Mouse (Mus musculus) heart, embryonic 14.5 days (tissue): ENCODE results near the gene Aph1b. TPM values are rescaled to one million over a fixed set of nuclear protein-coding genes. Genes with fewer than 3 reads are reported as not detected.
"Not testable (repeated sequence)": the region's sequence is repeated elsewhere in the genome, so short reads cannot be mapped to it uniquely, and the experiment has no call there.

ENCODE experiments used
- ATAC-seq: fragments of 200-750 bp; cut with Nextera tagmentation; 2 replicates; pipeline ENCODE4 v1.8.0; 2017; ENCODE audit warnings: low read depth, moderate TSS enrichment; ENCODE audit not compliant: insufficient number of reproducible peaks, insufficient read depth, low FRiP score
- H3K27ac ChIP-seq, 2 experiments: fragments of 200-500 bp in 1 of 2; fragments of 300-500 bp in 1 of 2; sonication (generic) in 1 of 2; replicated peaks in 1 of 2; 2 replicates each; pipeline ENCODE4 v1.5.1; 2012 to 2014; ENCODE audit warnings: low read depth in 2 of 2, low read length in 2 of 2, control low read depth in 1 of 2, mild to moderate bottlenecking in 1 of 2, mixed read lengths in 1 of 2; ENCODE audit not compliant: control insufficient read depth in 1 of 2, insufficient read depth in 1 of 2
- H3K27me3 ChIP-seq: fragments of 300-500 bp; sonication (generic); 2 replicates; pipeline ENCODE4 v1.6.1; 2014; ENCODE audit warnings: mild to moderate bottlenecking, low read length, control low read depth; ENCODE audit not compliant: control insufficient read depth, insufficient read depth
- H3K36me3 ChIP-seq: fragments of 300-500 bp; sonication (generic); 2 replicates; pipeline ENCODE4 v1.6.1; 2014; ENCODE audit warnings: mild to moderate bottlenecking, control low read depth, low read length, mixed read lengths; ENCODE audit not compliant: control insufficient read depth, insufficient read depth
- H3K4me1 ChIP-seq, 2 experiments: fragments of 200-500 bp in 1 of 2; fragments of 300-500 bp in 1 of 2; sonication (generic) in 1 of 2; 2 replicates each; pipeline ENCODE4 v1.6.1; 2012 to 2014; ENCODE audit warnings: low read length in 2 of 2, control low read depth in 1 of 2, mixed read lengths in 1 of 2; ENCODE audit not compliant: control insufficient read depth in 2 of 2, insufficient read depth in 2 of 2
- H3K4me2 ChIP-seq: fragments of 300-500 bp; sonication (generic); 2 replicates; pipeline ENCODE4 v1.6.1; 2014; ENCODE audit warnings: mild to moderate bottlenecking, low read length
- H3K4me3 ChIP-seq, 2 experiments: fragments of 200-500 bp in 1 of 2; fragments of 300-500 bp in 1 of 2; sonication (generic) in 1 of 2; 2 replicates each; pipeline ENCODE4 v1.5.1; 2012 to 2014; ENCODE audit warnings: low read length in 2 of 2, mild to moderate bottlenecking in 2 of 2, control low read depth in 1 of 2, low read depth in 1 of 2, moderate library complexity in 1 of 2; ENCODE audit not compliant: control insufficient read depth in 1 of 2, insufficient read depth in 1 of 2
- H3K9ac ChIP-seq: fragments of 300-500 bp; sonication (generic); 2 replicates; pipeline ENCODE4 v1.6.1; 2014; ENCODE audit warnings: mild to moderate bottlenecking, low read length
- H3K9me3 ChIP-seq: fragments of 300-500 bp; sonication (generic); 2 replicates; pipeline ENCODE4 v1.6.1; 2016; ENCODE audit warnings: low read length, control low read depth; ENCODE audit not compliant: control insufficient read depth
- WGBS: fragments of 180-500 bp; shearing (Covaris S2); extraction: QIAGEN DNeasy Blood & Tissue Kit; methylation state at CpG from one replicate; pipeline ENCODE4 v1.1.7; 2014; 5-methylcytosine and 5-hydroxymethylcytosine counted together
- polyA plus RNA-seq: library from polyadenylated mRNA; unstranded; fragments of >200 nt; fragmentation: Nextera tagmentation; extraction: Ambion mirVana; gene quantifications from 2 replicates; pipeline ENCODE4 v1.2.1, GENCODE M21; 2014

Gene Aph1b
- polyA plus RNA-seq, 1 experiment from 2014 or later = 11.0 TPM

DNA sequence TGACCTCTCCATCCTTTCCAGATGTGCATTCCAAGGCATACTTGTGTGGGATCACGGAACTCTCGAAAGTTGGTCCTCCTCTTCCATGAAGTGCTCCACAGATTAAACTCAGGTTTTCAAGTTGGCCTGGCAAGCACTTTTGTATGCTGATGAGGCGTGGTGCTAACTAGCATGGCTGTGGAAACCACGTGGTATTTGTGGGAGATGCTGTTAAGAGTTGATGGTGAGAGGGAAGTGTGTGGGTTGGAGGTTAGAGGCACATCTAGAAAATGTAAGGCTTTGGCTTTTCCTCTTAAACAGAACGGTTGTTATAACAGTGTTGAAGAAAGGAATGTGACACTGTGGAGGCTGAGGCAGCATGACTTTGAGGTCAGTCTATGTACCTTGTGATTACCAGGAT is 25.7 kb upstream of the Aph1b start:
- Histone ChIP-seq H3K9ac (no peak overlapping the region), H3K4me3 (no peak overlapping the region), H3K27me3 (no peaks in the 10 kb centered on the region), H3K27ac (no peak overlapping the region), H3K9me3 (no peaks in the 10 kb centered on the region), H3K4me2 (no peak overlapping the region), H3K4me1 (no peaks in the 10 kb centered on the region; a peak in 1 of 4 replicates), H3K36me3 (no peaks in the 10 kb centered on the region)
- no peak for ATAC-seq
- 76% methylated on average over 5 of the region's 5 CpGs for WGBS

DNA sequence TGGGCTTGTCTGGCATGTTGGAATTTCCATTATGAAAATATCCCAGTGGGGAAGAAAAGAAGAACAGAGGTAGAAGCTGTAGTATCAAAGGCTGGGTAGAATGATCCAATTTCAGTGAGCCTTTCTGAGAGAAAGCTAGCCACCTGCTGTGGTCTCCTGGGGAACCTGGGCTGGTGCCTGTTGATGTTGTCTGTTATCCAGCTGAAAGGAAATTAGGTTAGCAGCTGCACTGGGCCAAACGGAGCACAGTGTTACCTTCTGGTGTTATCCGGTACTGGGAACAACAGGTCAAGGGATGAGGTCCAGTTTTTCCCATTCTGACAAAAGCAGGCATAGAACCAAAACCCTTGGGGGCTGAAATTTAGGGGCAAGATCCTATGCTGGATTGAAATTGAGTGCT is 18.1 kb upstream of the Aph1b start:
- Histone ChIP-seq H3K4me3 (no peak overlapping the region), H3K4me2 (no peak overlapping the region), H3K27ac (no peak overlapping the region), H3K4me1 (no peaks in the 10 kb centered on the region), H3K27me3 (no peaks in the 10 kb centered on the region), H3K9me3 (no peaks in the 10 kb centered on the region), H3K9ac (no peak overlapping the region), H3K36me3 (no peaks in the 10 kb centered on the region)
- WGBS = 33% methylated on average over 2 of the region's 2 CpGs
- ATAC-seq = no peak

DNA sequence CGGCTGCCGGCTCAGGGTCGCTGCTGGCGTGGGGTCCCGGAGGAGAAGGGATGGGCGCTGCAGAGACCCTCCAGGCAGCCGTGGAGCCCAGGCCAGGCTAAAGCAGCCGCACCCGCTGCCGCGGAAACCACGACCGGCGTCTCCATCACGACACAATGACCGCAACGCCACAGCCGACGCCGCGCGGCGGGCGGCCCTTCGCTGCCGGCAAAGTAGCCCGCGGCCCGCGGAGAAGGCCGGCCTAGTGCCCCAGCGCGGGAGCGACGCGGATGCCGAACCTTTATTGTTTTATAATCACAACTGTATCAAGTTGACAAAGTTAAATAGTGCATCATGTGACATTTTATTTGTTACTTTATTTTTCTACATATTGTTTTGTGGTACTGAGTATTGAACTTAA is 10.7 kb upstream of the Aph1b start:
- H3K4me3 ChIP-seq = peak overlapping the region; percentile 35 to 36
- peaks cover 10 to 12% of the 10 kb centered on the region in 2 experiments; a peak in 3 of 4 replicates for H3K4me1 ChIP-seq
- WGBS = 4% methylated on average over 30 of the region's 37 CpGs
- ATAC-seq, H3K36me3 ChIP-seq, H3K27ac ChIP-seq, H3K9me3 ChIP-seq: not testable (repeated sequence)
- H3K4me2 ChIP-seq = peak overlapping the region; percentile 61
- peak overlapping the region; percentile 57; the same call in 1 of the 2 replicates for H3K9ac ChIP-seq
- H3K27me3 ChIP-seq = peaks cover 13% of the 10 kb centered on the region; the same call in 1 of the 2 replicates

DNA sequence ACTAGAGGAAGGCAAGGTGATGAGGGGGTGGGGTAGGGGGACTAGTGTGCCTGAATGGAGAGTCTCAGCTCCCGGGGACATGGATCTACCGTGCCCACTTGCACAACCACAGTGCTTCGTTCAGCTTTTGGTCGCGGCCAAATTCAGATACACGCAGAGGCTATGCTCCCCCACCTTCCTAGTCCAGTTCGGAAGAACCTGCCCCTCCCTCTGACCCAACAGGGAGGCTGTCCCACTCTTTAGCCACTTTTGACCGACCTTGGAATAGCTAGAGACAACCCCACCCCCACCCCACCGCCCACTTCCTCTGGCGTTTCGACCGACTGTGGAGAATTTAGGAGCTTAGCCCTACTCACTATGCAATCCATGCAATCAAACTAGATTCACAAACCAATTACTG is 6.7 kb upstream of the Aph1b start:
- Histone ChIP-seq H3K27me3 (peaks cover 13% of the 10 kb centered on the region; the same call in 1 of the 2 replicates), H3K9ac (0 out of 2 replicates have a peak overlapping the region, but pooled peaks have one; percentile 13)

DNA sequence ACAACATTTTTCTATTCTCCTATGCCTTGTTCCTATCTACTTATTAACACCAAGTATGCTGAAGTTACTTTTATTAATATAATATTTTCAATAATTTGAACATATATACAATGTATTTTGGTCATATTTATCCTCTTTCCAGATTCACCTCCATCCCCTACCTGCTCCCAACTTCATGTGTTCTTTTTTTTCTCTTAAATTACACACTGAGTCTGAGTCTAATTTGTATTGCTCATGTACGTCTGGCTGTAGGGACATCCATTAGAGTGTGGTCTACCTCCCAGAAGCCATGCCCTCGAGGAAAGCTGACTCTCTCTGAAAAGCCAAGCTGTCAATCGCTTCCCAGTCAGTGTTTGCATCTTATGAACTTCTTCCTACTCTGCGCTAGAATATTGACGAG is 1.4 kb upstream of the Aph1b start, which contains the start of gene Gm10647:
Gene Gm10647 (plus strand): TSS at position 301 of the 400 bp plus-strand sequence.
- Histone ChIP-seq H3K27ac (peak within 1 kb of the TSS; percentile 62 to 94), H3K9ac (peak within 1 kb of the TSS; percentile 81), H3K4me3 (peak within 1 kb of the TSS; percentile 61 to 77), H3K9me3 (no peaks in the 10 kb centered on the region), H3K36me3 (no peaks in the 10 kb centered on the region), H3K4me2 (peak within 1 kb of the TSS; percentile 82), H3K27me3 (no peaks in the 10 kb centered on the region), H3K4me1 (peaks cover 3% of the 10 kb centered on the region in 2 experiments; a peak in 3 of 4 replicates)
- ATAC-seq = no peak
- 87% methylated on average over 5 of the region's 5 CpGs for WGBS

More for the DNA sequence above, 6.7 kb upstream of the Aph1b start:
- ATAC-seq = no peak
- peak overlapping the region; percentile 46 for H3K4me2 ChIP-seq
- H3K9me3 ChIP-seq = no peaks in the 10 kb centered on the region
- H3K36me3 ChIP-seq = no peaks in the 10 kb centered on the region
- 0 out of 4 replicates have a peak overlapping the region, but pooled peaks of 1 of the 2 experiments have one; percentile 15 for H3K4me3 ChIP-seq
- H3K27ac ChIP-seq = no peak overlapping the region
- peaks cover 10 to 12% of the 10 kb centered on the region in 2 experiments; a peak in 3 of 4 replicates for H3K4me1 ChIP-seq
- WGBS = 36% methylated on average over 12 of the region's 12 CpGs

DNA sequence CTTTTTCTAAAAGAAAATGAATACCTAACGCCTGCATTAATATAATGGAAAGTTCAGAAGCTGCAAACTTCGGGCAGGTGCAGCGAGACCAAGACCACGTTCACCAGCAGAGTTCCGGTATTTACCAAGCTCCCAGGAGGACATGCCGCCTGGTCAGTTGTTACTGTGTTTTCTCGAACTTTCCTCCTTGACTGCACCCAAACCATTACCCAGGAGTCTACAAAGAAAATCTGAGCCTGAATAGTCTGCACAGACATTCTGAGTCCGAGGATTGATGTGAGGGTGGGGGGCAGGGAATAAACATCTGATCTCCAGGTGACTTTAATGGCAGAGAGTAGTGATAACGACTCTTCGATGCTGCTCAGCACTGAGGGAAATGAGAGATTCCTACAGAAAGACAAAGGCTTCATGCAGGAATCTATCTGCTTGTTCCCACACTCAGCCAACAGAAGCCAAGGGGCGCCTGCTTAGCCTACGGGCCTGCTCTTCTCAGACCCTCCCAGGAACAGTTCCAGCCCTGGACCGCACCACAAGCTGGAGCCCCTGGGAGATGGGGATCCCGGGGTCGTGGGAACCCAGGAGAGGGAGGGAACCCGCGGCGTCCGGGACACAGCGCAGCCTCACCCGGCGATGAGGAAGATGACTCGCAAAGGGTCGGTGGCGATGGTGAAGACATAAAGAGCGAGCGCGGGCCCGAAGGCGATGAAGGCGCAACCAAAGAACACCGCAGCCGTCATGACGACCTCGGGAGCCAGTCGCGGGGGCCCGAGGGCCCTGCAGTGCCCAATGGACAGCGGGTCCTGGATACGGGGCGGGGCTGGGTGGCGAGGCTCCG is 444 bp downstream of the Aph1b start:
- ATAC-seq = peak; percentile 18
- H3K4me3 ChIP-seq = peak overlapping the region; percentile 61 to 77
- H3K27ac ChIP-seq = peak overlapping the region; percentile 79 to 94
- H3K36me3 ChIP-seq = peaks cover 8% of the 10 kb centered on the region
- no peaks in the 10 kb centered on the region for H3K4me1 ChIP-seq
- no peaks in the 10 kb centered on the region for H3K9me3 ChIP-seq
- H3K27me3 ChIP-seq = no peaks in the 10 kb centered on the region
- H3K4me2 ChIP-seq = peak overlapping the region; percentile 82
- H3K9ac ChIP-seq = peak overlapping the region; percentile 81
- 1% methylated on average over 43 of the region's 43 CpGs for WGBS

DNA sequence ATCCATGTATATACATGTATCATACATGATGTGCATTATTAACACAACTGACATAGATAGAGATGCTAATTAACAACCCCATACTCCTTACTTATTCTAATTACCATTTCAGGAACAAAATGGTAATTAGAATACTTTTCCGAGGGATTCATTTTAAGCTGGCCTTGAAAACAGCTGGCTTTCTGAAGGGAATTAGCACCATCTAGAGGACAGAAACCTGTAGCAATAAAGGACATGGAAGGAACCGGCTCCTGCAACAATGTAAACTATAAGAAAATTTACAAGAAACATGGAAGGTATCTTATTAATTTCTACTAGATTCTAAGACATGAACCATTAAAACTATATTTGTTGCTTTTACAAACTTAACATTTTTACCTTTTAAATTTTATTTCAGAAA is 7.5 kb downstream of the Aph1b start:
- 18% methylated on average over 2 of the region's 2 CpGs for WGBS
- Histone ChIP-seq H3K27ac (no peak overlapping the region), H3K9ac (no peak overlapping the region), H3K27me3 (no peaks in the 10 kb centered on the region), H3K4me3 (no peak overlapping the region), H3K4me1 (no peaks in the 10 kb centered on the region), H3K9me3 (no peaks in the 10 kb centered on the region), H3K4me2 (no peak overlapping the region), H3K36me3 (peaks cover 8% of the 10 kb centered on the region)
- no peak for ATAC-seq
